Mouse (Mus musculus): ENCODE data around the gene C2cd2l. TPM values are rescaled to one million over a fixed set of nuclear protein-coding genes. Genes with fewer than 3 reads are reported as not detected.
A peak's percentile ranks its signal among the peaks of the same experiment; 100 is the strongest.
"Not testable (repeated sequence)": the region's sequence is repeated elsewhere in the genome, so short reads cannot be mapped to it uniquely, and the experiment has no call there.

The C2cd2l gene
- total RNA-seq, 2 experiments from 2014 or later = 16.3 to 16.5 TPM

DNA sequence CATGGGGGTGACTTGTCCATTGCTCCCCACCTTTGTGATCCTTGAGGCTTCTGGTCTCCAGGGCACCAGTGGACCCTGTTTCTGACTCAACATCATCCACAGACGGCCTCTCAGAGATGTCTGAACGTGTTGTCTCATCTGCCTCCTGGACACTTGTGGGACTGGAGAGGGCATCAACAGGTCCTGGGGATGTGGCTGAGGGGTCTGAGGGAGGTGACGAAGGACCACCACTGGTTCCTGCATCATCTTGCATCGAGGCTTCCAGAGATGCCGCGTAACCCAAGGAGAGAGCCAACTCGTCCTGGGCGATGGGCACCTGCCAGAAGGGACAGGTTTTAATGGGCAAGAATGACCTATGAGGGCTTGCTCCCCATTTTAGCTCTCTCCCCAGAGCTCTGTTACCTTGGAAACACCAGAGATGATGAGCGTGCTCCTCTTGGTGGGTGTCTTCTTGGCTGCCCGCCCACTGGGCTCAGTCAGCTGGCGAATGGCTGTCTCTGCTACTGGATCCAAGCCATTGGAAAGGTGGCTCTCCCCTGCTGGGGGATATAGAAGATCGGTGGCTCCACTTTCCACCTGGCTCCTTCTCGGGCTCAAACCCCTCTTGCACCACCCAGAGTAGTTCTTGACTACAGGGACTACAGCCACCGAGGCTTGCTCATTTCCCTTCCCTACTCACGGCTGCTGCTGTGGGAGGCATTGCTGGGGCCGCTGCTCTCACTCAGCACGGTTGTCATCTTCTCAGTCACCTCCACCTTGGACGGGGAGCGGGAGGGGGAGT lies 6.4 kb downstream of the C2cd2l start:
- DNase-seq = no peak

DNA sequence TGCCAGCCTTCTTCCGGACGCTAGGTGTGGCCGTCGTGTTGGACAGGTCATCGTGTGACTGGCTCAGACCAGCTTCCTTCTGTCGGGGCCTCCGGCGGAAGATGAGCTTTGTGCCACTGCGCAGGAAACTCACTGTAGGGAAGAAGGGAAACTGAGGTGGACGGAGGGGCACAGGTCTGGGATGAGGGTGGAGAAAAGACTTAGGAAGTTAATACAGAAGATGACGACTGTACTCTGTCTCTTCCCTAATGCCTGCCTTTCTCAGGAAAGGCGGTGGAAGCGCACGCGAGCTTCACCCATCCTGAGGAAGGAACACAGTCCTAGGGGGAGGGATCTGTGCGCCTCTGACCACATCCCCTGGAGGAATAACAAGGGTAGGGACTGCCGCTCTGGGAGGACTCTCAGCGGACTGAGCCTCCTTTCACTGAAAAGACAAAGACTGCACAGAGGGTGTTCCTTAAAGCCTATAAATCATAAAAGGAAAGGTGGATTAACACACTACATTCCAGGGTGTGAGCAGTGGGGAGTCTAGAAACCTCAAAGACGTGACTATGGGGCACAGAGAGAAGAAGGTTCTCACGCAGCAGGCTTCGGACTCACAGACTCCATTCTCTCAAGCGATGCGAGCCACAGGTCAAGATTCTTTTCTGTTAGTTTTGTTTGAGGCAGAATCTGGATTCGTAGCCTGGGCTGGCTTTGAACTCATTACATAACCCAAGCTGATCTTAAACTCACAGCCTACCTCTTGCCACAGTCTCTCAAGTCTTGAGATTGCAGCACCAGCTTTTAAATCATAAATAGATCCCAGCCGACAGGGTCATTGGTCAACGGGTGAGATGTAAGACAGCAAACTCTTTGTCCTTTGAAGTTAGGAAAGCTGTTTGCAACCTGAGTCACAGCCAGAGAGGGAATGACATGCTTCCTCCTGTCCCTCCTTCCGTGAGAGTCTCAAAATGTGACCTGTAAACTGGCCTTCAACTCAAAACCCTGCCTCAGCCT lies 8.7 kb downstream of the C2cd2l start:
- peak; percentile 48 for DNase-seq

DNA sequence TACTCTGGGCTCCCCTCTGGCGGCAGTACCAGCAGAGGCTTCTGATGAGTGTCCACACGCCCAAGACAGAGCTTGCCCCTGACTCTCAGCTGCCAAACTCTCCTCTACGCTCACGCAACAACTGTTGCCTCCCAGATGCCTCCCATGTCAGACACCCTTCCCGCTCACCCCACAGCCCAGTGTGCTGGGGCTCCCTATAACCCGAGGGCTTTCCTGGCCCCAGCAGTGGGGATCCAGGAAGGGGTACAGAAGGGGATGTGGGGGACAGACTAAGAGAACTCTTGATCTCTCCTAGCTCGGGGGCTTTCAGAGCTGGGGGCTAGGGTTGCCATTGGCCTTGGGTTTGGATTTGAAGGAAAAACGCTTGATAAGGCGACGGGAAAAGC lies 9.3 kb downstream of the C2cd2l start:
- no peak for DNase-seq

DNA sequence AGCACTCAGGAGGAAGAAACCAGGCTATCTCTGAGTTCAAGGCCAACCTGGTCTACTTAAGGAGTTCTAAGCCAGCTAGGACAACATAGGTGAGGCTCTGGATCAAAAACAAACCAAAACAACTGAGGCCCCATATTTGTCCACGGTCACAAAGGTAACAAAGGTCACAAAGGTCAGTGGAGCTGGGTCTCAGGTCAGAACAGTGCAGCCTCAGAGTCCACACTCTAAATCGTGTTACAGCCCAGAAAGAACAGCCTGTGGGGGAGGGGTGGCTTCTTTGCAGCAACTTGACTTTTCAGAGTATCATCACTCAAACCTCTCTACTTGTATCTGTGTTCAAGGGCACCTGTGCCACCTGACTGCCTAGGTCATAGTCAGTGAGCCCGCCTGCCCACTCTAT lies 10.3 kb downstream of the C2cd2l start:
- no peak for DNase-seq

DNA sequence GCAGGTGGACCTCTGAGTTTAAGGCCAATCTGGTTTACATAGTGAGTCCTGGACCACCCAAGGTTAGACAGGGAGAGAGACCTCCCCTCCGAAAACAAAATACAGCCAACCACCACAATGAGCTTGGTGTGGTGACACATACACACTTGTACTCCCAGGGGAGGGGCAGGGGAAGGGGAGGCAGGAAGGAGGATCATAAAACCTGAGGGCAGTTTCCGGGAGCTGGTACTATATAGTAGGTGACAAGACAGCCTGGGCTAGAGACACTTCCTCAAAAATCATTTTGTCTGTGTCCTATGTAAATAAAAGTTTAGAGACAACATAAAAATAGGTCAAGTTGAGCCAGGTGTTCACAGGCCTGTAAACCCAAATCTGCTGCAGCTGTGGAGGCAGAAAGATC lies 12.8 kb downstream of the C2cd2l start:
- DNase-seq = no peak

DNA sequence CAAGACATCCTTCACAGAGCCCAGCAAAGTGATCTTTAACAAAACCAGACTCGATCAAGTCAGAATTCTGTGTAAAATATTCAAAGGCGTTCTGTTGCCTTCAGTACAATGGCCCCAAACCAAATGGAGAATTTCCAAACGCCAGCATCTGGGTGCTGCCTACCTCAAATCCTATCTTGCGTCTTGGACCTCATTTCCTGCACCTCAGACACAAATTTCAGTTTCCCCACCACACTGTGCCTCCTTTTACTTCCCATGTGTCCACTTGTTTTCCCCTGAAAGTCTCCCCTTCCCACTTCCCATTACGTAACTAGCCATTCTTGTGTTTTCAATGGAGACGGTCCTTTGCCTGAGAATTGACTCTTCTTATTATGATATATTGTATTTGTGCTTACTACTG lies 13.6 kb downstream of the C2cd2l start:
- DNase-seq = no peak

DNA sequence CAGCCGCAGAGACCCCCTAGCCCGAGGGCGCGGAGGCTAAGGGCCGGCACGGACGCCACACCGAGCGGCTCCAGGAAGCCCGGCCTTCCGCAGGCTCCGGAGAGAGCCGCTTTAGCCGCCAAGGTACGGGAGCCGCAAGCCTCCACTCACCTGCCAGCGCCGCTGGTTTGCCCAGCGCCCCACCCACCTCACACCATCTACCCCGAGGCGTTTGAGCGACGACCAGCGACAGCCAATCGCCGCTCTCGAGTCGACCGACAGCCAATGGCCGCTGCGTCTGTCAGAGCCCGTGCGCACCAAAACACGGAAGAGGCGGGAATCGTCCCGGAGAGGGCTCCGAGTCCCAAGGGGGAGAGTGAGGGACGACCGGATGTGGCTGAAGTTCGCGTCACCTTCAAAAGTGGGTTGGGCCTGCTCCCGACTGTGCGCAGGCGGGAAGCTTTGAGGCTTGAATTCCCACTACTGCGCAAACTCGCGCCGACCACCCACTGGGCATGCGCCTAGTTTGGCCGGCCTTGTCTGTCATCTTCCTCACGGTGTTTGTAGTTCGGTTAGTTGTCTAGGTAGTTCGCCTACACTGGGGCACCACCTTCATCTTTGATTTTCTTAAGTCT lies 14.5 kb downstream of the C2cd2l start, which contains the start of gene Hinfp:
Hinfp (minus strand) TSS at position 206 of the 614 bp plus-strand sequence.
- DNase-seq = peak; percentile 98

DNA sequence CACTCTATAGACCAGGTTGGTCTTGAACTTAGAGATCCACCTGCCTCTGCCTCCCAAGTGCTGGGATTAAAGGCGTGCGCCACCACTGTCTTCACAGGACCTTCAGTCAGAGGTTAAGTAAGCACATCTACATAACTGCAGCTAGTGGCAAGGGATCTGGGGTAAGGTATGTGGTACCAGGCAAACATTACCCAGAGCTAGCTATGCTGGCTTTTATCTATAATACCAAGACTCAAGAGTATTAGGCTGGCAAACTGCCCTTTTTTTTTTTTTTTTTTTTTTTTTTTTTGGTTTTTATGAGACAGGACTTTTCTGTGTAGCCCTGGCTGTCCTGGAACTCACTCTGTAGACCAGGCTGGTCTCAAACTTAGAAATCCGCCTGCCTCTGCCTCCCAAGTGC lies 20.1 kb downstream of the C2cd2l start:
- not testable (repeated sequence) for DNase-seq

DNA sequence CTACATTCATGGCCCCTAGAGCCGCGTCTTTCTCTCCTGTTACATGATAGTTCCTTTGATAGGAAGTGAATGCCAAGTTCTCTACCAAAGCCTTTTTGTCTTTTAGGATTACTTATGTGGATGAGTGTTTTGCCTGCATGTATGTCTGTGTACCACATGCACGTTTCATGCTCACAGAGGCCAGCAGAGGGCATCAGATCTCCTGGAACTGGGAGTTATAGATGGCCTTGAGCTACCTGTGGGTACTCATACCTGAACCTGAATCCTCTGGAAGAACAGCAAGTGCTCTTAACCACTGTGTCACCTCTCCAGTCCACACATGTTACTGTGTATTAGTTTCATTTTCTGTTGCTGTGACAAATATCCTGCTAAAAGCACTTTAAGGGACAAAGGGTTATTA lies 27.6 kb downstream of the C2cd2l start:
- DNase-seq = peak; percentile 44

DNA sequence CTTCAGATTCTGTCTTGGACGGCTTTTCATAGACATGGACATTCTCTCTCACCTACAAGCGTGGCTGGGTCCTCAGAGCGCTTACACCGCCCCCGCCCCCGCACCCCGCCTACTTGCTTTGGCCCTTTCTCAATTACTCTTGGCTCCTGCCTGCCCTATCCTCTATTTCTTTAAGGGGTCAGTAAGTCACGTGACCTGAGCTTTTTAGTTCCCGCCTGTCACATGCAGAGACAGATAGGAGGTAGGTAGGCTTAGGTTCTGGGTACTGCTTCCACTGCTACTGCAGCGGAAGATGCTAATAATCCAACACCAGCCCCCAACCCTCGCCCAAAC lies 31.2 kb downstream of the C2cd2l start:
- DNase-seq = no peak

DNA sequence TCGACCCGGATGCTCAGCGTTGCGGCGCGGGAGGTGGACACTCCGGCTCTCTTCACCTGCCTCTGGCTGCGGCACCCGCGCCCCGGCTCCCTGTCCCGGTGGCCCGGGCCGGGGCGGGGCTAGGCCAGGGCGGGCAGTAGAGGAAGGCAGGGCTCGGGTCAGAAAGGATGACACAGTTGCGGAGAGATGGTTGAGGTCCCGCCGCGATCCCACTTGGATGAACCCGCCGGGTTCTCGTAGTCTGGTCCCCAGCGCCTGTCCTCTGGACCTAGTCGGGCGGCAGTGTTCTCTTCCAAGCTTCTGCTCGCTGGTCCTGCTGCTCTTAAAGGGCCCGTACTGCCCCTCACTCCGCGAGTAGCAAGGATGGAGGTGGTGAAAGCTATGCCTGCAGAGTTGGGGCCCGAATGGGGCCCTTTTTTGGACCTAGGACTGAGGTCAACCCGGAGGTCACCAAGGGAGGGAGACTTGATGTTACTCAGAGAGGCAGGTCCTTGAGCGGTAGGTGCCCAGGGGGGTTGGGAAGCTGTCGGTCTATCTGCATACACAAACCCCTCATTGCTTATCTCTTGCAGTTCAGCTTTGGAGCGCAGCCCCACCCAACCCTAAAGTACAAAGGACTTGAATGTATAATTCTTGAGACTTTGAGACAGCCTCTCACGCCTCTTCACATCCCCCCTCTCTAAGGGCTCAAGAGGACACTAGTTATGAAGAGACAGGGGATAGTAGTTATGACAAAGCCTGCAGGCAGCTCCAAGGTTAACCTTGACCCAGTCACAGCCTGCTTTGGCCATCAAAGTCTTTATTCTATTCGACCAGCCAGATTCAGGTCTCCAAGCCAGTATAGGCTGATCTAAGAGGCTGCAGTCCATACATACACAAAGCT lies 31.8 kb downstream of the C2cd2l start, which contains the start of gene Abcg4:
Abcg4 (minus strand) TSS at position 540 of the 883 bp plus-strand sequence.
- DNase-seq = peak; percentile 25

DNA sequence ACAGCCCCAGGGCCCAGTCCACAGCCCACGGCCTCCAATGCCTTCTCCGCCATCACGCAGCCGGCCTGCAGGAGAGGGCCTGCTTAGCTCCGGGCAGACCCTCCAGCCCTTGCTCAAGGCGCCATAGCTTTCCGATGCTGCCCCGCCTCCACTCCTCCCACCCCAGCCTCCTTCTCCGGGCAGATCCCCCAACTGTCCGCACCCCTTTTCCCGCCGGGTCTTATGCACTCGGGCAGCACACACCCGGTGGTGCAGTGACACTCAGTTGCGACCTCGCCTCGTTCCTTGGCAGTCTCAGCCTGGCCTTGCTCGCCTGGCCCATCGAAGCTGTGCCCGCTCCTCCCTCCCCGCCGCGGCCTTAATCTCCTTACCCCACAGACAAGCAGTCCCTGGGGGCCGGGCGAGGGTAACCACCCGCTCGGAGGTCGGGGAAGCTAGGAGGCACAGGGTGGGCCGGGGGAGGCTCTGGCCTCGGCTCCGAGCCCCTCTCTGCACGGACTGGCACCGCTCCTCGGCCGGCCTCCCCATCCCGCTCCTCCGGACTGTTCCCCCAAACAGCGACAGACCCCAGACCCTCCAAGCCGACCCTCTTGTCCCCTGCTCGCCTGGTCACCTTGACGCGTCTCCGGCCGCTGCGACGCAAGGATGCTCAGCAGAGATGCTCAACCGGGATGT lies 32.5 kb downstream of the C2cd2l start:
- peak; percentile 27 for DNase-seq

DNA sequence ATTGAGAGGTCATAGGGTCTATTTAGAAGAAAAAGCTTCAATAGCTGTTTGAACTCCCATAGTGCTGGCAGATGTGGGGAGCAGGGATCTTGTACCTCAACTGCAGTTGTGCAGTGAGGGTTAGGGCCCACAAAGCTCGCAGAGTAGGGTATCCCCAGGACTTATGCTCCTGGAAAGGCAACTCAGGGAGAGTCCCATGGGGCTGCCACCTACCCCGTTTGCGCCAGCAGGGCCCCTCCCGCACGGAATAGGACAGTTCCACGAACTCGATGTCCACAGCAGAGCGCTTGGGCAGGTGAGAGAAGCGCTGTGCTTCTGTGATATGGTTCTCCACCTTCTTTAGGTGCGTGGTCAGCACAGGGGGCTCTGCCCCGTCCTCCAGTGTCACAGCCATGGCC lies 33.1 kb downstream of the C2cd2l start:
- no peak for DNase-seq

DNA sequence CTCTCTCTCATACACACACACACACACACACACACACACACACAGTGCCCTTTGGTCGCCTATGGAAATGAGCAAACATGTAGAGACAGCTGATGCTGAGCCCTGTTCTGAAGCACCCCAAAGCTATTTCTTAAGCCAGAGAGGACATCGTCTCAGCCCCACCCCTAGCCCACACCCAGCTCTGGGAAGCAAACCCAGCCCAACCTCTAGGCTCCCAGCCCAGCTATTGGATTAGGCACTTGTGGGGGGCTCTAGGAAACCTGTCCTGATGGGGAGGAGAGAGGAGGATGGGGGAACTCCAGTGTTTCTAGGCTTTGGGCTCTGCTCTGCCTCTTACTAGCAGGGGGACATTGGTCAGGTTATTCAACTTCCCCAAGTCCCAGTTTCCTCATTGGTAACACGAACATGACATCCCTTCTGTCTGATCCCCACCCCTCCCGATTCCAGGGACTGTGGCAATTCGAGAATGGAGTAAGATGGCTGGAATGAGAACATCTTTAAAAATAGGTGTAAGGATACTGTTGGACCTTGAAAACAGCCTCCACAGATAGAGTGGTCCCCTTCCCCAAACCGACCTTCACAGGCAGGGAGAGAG lies 33.7 kb downstream of the C2cd2l start:
- DNase-seq = no peak

DNA sequence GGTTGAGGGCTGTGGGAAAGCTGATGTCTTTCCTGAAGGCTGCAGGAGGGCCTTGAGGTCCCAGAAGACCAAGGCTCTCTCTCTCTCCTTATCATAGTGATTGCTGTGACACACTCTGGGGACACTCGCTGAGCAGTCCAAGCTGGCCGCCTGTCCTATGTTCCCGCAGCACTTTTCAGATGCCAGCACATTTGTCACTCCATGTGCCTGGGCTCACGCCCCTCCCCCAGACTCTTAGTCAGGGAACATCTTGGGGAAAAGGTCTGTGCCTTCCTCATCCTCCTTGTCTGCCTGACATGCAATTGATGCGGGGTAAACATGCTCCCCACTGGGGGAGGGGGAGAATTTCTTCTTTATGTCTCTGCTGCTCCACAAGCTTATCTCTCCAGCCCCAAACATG lies 36.9 kb downstream of the C2cd2l start:
- DNase-seq = no peak

DNA sequence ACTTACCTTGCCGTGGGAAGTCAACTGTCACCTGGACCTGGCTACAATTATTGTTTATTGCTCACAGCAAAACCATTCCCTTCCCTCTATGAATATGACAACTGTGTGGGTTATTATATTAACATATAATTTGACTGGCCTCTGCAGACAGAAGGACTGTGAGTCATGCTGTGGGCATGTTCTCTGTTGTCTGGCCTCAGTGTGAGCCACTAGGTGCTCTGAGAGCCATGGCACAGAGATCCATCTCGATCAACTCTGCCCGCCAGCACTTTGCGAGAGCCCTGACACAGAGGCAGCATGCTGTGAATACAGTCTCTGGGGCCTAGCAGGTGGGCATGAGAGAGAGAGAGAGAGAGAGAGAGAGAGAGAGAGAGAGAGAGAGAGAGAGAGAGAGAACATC lies 50.1 kb downstream of the C2cd2l start:
- no peak for DNase-seq

DNA sequence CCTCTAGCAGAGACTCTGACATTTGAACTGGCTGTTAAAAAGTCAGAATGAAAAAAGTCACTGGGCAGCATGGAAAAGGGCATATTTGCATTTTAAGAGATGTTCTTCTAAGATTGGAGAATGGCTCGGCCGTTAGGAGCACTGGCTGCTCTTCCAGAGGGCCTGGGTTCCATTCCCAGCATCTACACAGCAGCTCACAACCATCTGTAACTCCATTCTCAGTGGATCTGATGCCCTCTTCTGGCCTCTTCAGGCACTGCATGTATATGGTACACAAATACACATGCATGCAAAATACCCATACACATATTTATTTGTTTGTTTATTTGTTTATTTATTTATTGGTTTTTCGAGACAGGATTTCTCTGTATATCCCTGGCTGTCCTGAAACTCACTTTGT lies 51.0 kb downstream of the C2cd2l start:
- peak; percentile 50 for DNase-seq

DNA sequence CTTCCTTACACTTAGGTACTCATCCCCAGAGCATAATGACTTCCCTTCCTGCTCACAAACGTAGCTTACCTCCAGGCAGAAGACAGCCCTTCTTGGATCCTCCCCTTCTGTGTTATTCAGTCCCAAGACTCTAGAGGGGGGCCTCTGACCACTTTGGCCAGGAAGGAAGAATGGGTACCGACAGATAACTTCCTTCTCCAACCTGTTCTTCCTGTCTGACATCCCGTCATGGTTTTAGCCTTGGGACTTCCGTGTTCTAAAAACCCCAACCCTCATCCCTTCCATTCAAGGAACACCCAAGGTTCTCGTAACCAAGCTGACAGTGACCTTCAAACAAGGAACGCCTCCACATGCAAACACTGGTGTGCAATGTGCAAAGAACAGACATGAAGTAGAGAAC lies 51.7 kb downstream of the C2cd2l start, which contains the start of gene Nlrx1:
Nlrx1 (minus strand) TSS at position 168 of the 400 bp plus-strand sequence.
- DNase-seq = no peak

DNA sequence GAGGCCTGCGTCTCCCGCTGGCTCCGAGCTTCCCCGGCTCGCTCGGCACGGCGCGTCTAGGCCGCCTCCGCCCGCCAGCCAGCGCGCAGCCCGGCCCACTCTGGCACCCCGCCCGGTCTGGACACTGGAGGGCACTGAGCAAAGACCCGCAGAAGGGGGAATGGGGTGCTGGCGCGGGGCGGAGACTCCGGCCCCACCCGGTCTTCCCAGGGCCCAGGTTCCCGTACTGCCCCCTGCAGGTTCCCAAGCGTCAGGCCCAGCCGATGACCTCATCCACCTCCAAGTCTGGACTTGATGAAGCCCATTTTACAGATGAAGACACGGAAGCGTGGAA lies 52.1 kb downstream of the C2cd2l start:
- peak; percentile 95 for DNase-seq

DNA sequence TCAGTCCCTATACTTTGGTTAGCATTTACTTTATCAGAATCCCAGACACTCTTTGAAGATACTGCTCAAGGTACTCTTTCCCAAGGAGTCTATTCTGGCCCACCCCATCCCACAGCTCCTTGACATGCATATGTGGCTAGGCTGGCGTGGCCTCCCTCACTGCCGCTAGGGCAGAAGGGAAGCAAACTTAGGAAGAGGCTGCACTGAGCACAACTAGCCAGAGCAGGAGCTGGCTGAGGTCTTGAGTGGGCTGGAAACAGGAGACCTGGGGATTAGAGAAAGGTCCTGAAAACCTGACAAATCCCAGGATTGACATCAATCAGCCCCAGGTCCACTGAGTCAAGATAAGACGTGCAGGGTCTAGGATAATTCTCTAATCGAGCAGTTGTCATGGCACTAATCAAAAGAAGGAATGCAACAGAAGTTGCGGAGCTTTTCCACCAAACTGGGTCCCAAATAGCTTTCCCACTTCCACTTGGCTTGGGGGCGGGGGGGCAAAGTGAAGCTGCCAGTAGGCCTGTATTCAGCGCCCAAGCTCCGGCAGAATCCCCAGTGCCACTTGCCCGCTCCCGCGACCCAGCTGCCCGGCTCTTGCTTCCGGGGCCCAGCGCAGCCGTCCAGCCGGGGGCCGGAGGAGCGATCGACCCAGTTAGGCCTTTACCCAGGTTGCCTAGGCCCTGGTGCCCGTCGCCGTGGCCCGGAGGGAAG lies 52.6 kb downstream of the C2cd2l start:
- DNase-seq = peak; percentile 45

Data from heart, postnatal 4 days (tissue).